In the genomic region with DNA sequence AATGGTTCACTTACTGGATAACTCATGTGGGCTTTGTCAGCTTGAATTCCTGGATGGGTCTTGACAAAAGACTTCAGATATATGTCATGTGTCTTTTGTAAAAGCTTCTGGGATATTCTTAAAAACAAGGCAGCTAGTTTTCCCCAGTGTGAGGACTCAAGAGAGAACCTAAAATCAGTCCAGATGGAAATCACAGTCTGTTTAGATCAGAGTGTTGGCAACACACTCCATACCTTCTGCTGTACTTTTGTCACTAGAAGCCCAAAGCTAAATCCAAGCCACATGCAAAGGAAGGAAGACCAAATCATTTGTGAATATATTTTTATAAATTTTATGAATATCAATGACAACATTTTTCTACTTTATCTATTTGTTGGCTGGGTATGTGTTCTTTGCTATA, we compare ENCODE assay signal across 18 mouse cellular contexts.
"Had no signal": no experiment of that assay in that cellular context is flagged by ENCODE, and none has a peak within 500 bp of the region (broad histone marks: within the 10 kb centered on the region; RNA-seq: fewer than 3 reads in every experiment).

No protein-coding gene starts in this region.

- H3K4me2 ChIP-seq: limb, embryonic 13.5 days; liver, embryonic 12.5 days; liver, embryonic 15.5 days; lung, embryonic 15.5 days; midbrain, embryonic 11.5 days had no signal

- H3K27me3 ChIP-seq: limb, embryonic 13.5 days; liver, embryonic 12.5 days; liver, embryonic 15.5 days; lung, embryonic 15.5 days had no signal

- H3K9me3 ChIP-seq: limb, embryonic 10.5 days; limb, embryonic 13.5 days; liver, embryonic 12.5 days; liver, embryonic 15.5 days; lung, embryonic 15.5 days had no signal

- H3K4me3 ChIP-seq: layer of hippocampus, adult 2 months; limb, embryonic 10.5 days; limb, embryonic 13.5 days; liver, embryonic 12.5 days; liver, embryonic 15.5 days; lung, embryonic 15.5 days had no signal

- H3K4me1 ChIP-seq: limb, embryonic 10.5 days; limb, embryonic 13.5 days; liver, embryonic 12.5 days; liver, embryonic 15.5 days; lung, embryonic 15.5 days had no signal

- H3K36me3 ChIP-seq: limb, embryonic 10.5 days; limb, embryonic 13.5 days; liver, embryonic 12.5 days; liver, embryonic 15.5 days; lung, embryonic 15.5 days had no signal

- H3K27ac ChIP-seq: kidney, postnatal 0 days; layer of hippocampus, adult 2 months; limb, embryonic 10.5 days; limb, embryonic 13.5 days; liver, embryonic 12.5 days; liver, embryonic 15.5 days; lung, embryonic 15.5 days had no signal

- ATAC-seq: liver, embryonic 12.5 days had no signal

- DNase-seq: kidney, postnatal 25 days; layer of hippocampus, adult 9-11 months; liver; lung, adult 18-20 months; lung, postnatal 10 days; lung, postnatal 36 days; midbrain, embryonic 14.5 days; thymus, adult 2 months; thymus, postnatal 14 days; thymus, postnatal 4 days had no signal

- H3K9ac ChIP-seq: limb, embryonic 13.5 days; liver, embryonic 12.5 days; liver, embryonic 15.5 days; lung, embryonic 15.5 days had no signal
